Mouse (Mus musculus) cerebellum, adult 2 months (tissue): ENCODE measurements around the gene Racgap1.

ENCODE experiments used
- CTCF ChIP-seq: fragments of 200-500 bp; IDR thresholded peaks from 2 replicates; pipeline ENCODE4 v1.5.1; 2011; ENCODE audit warnings: low read depth, mild to moderate bottlenecking, control low read depth, low read length, moderate library complexity, borderline replicate concordance; ENCODE audit not compliant: insufficient read depth
- POLR2A ChIP-seq: fragments of 200-500 bp; IDR thresholded peaks from 2 replicates; pipeline ENCODE4 v1.6.1; 2011; ENCODE audit warnings: low read length, control low read depth, borderline replicate concordance; ENCODE audit not compliant: insufficient read depth

DNA sequence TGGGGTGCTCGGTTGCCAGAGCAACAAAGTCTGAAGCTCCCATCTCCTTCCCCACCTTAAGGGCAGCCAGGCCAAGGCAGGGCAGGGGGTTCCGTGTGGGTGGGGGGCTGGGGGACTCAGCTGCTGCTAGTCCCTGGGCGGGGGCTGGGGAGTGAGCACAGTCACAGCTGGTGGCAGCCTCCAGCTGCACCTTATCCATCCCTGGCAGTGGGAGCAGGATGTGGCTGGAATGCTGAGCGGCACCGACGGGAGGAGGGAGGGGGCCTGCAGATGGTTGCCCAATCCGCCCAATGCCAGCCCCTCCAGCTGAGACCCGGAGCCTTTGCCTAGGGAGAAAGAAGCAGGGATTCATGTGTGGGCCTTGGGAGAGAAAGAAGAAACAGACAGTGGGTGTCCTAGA lies 25.6 kb upstream of the Racgap1 start:
- no peak for TF ChIP-seq CTCF
- TF ChIP-seq POLR2A = no peak
